Mouse (Mus musculus) kidney, embryonic 15.5 days (tissue): ENCODE data around the gene Gm10300. TPM values are rescaled to one million over a fixed set of nuclear protein-coding genes. Genes with fewer than 3 reads are reported as not detected.

Source experiments
- ATAC-seq: fragments of 200-750 bp; cut with Nextera tagmentation; replicated peaks from 2 replicates; pipeline ENCODE4 v1.8.0; 2017; ENCODE audit warnings: moderate TSS enrichment; ENCODE audit not compliant: low FRiP score
- H3K27ac ChIP-seq: fragments of 300-500 bp; sonication (generic); 2 replicates; pipeline ENCODE4 v1.5.1; 2015; ENCODE audit warnings: mild to moderate bottlenecking, inconsistent platforms
- H3K27me3 ChIP-seq: fragments of 300-500 bp; sonication (generic); 2 replicates; pipeline ENCODE4 v1.6.1; 2015; ENCODE audit warnings: inconsistent platforms
- H3K36me3 ChIP-seq: fragments of 300-500 bp; sonication (generic); 2 replicates; pipeline ENCODE4 v1.6.1; 2015; ENCODE audit warnings: inconsistent platforms
- H3K4me1 ChIP-seq: fragments of 300-500 bp; sonication (generic); 2 replicates; pipeline ENCODE4 v1.6.1; 2015; ENCODE audit warnings: inconsistent platforms
- H3K4me2 ChIP-seq: fragments of 300-500 bp; sonication (generic); 2 replicates; pipeline ENCODE4 v1.6.1; 2015; ENCODE audit warnings: moderate library complexity, mild to moderate bottlenecking, inconsistent platforms
- H3K4me3 ChIP-seq: fragments of 300-500 bp; sonication (generic); replicated peaks from 2 replicates; pipeline ENCODE4 v1.5.1; 2015; ENCODE audit warnings: mild to moderate bottlenecking, inconsistent platforms
- H3K9ac ChIP-seq: fragments of 300-500 bp; sonication (generic); 2 replicates; pipeline ENCODE4 v1.6.1; 2015; ENCODE audit warnings: mild to moderate bottlenecking, inconsistent platforms
- H3K9me3 ChIP-seq: fragments of 300-500 bp; sonication (generic); replicated peaks from 2 replicates; pipeline ENCODE4 v1.6.1; 2016; ENCODE audit warnings: inconsistent platforms
- WGBS: fragments of 180-500 bp; shearing (Covaris S2); methylation state at CpG from one replicate; pipeline ENCODE4 v1.1.7; 2015; ENCODE audit warnings: mixed read lengths; 5-methylcytosine and 5-hydroxymethylcytosine counted together
- polyA plus RNA-seq: library from polyadenylated mRNA; unstranded; fragments of >200 nt; fragmentation: Nextera tagmentation; extraction: Ambion mirVana; gene quantifications from 2 replicates; pipeline ENCODE4 v1.2.1, GENCODE M21; 2015

Gm10300 gene
- polyA plus RNA-seq, 1 experiment from 2014 or later: 0.09 TPM

GRCm38 (mm10) chr4:132074933-132075769 lies 654 bp downstream of the Gm10300 start, which contains the start of gene Epb41:
Gene Epb41, minus strand, starts transcription at chr4:132075321.
- H3K9me3 ChIP-seq: no peaks in the 10 kb centered on the region
- ATAC-seq: peak; percentile 95
- H3K9ac ChIP-seq: peak within 1 kb of the TSS; percentile 74
- peak within 1 kb of the TSS; percentile 73 for H3K27ac ChIP-seq
- H3K27me3 ChIP-seq: 0 out of 2 replicates have a peak, but pooled peaks cover 8% of the 10 kb centered on the region
- H3K4me2 ChIP-seq: peak within 1 kb of the TSS; percentile 97
- no peaks in the 10 kb centered on the region for H3K36me3 ChIP-seq
- H3K4me3 ChIP-seq: peak within 1 kb of the TSS; percentile 64
- H3K4me1 ChIP-seq: peaks cover 59% of the 10 kb centered on the region
- WGBS: 2% methylated on average over 47 of the region's 47 CpGs

GRCm38 (mm10) chr4:132075796-132076195 lies 1.3 kb downstream of the Gm10300 start:
- H3K4me3 ChIP-seq: peak overlapping the region; percentile 64

DNA sequence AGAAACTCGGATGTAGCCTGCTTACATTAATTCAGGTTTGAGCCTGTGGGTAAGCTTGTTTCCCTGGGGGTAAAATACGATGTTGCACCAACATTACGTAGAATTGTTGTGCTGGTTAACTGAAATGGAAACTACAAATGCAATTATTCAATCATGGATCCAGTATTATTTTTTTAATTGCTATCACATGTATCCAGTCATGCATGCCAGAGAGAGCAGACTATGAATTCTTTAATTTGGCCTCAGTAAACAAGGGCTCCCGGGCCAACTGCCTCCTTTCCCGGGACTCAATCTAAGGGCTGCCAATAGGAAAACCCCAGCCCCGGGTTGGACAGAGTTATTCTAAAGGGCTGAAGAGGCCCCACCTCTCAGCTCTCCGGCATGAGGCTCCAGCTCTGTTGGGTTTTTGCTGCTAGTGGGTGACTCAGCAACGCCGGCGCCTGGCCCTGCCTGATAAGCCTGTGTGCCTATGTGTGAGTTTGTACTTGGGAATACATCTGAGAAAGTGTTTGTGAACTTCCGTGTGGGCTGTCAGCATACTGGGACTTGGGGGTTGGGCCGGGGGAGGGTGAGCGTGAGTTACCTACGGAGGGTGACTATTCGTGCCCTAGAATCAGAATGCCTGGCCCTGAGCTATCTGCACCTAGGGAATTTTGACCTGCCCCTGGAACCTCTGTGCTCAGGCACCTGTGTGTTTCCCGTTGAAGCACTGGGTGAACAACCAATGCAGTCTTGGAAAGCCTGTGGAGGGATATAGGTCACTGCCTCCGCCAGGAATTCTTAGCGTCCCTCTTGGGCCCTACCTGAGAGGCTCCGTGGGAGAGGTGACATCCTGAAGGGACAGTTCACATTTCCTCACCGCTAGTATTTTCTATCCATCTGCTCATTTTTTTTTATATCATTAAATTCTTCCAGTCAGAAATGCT lies 2.2 kb downstream of the Gm10300 start:
- peak; percentile 26; the same call in 1 of the 2 replicates for ATAC-seq
- Histone ChIP-seq H3K4me3 (no peak overlapping the region), H3K9ac (no peak overlapping the region)

More at GRCm38 (mm10) chr4:132075796-132076195, 1.3 kb downstream of the Gm10300 start:
- Histone ChIP-seq H3K4me2 (peak overlapping the region; percentile 97), H3K27me3 (0 out of 2 replicates have a peak, but pooled peaks cover 7% of the 10 kb centered on the region), H3K27ac (peak overlapping the region; percentile 73), H3K36me3 (no peaks in the 10 kb centered on the region), H3K4me1 (peaks cover 55% of the 10 kb centered on the region), H3K9ac (no peak overlapping the region), H3K9me3 (no peaks in the 10 kb centered on the region)
- no peak for ATAC-seq
- WGBS: 31% methylated on average over 1 of the region's 1 CpGs

GRCm38 (mm10) chr4:132077445-132077844 lies 2.9 kb downstream of the Gm10300 start:
- WGBS: 76% methylated on average over 7 of the region's 7 CpGs
- Histone ChIP-seq H3K27ac (no peak overlapping the region), H3K9ac (no peak overlapping the region), H3K4me3 (no peak overlapping the region), H3K4me2 (no peak overlapping the region), H3K27me3 (0 out of 2 replicates have a peak, but pooled peaks cover 5% of the 10 kb centered on the region), H3K4me1 (peaks cover 54% of the 10 kb centered on the region), H3K36me3 (no peaks in the 10 kb centered on the region), H3K9me3 (no peaks in the 10 kb centered on the region)
- no peak; the same call in 1 of the 2 replicates for ATAC-seq

More for the DNA sequence above, 2.2 kb downstream of the Gm10300 start:
- peak overlapping the region; percentile 73 for H3K27ac ChIP-seq
- H3K4me1 ChIP-seq: peaks cover 54% of the 10 kb centered on the region
- no peaks in the 10 kb centered on the region for H3K9me3 ChIP-seq
- H3K27me3 ChIP-seq: 0 out of 2 replicates have a peak, but pooled peaks cover 6% of the 10 kb centered on the region
- peak overlapping the region; percentile 10 for H3K4me2 ChIP-seq
- H3K36me3 ChIP-seq: no peaks in the 10 kb centered on the region
- WGBS: 27% methylated on average over 20 of the region's 20 CpGs

DNA sequence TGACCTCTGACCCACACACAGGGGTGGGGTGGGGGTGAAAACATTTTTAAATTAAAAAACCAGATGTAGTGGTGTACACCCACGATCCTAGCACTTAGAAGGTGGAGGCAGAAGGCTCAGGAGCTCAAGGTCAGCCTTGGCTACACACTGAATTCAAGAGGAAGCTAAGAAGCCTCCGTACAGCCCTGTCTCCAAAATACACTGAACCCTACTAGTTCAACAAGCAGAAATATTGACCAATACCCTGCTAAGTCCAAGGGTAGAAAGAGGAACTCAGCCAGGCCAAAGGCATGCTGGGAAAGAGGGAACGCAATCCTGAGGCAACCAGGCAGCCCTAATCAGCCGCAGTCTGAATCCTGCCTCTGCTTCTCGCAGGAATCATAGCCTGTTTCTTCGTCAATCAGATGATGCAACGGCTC lies 3.8 kb downstream of the Gm10300 start:
- Histone ChIP-seq H3K27ac (0 out of 2 replicates have a peak overlapping the region, but pooled peaks have one; percentile 10), H3K4me3 (no peak overlapping the region), H3K4me2 (no peak overlapping the region), H3K9ac (no peak overlapping the region), H3K36me3 (no peaks in the 10 kb centered on the region), H3K4me1 (peaks cover 45% of the 10 kb centered on the region), H3K9me3 (no peaks in the 10 kb centered on the region), H3K27me3 (no peaks in the 10 kb centered on the region)
- no peak for ATAC-seq
- 68% methylated on average over 7 of the region's 7 CpGs for WGBS

- H3K9me3 ChIP-seq: no peaks in the 10 kb centered on the region
- no peak overlapping the region for H3K9ac ChIP-seq
- peaks cover 34% of the 10 kb centered on the region for H3K4me1 ChIP-seq
- no peak overlapping the region for H3K4me3 ChIP-seq
- 14% methylated on average over 19 of the region's 19 CpGs for WGBS
- H3K4me2 ChIP-seq: peak overlapping the region; percentile 38
- H3K36me3 ChIP-seq: no peaks in the 10 kb centered on the region
- no peak for ATAC-seq
- H3K27ac ChIP-seq: no peak overlapping the region
- H3K27me3 ChIP-seq: no peaks in the 10 kb centered on the region
Observed at GRCm38 (mm10) chr4:132079555-132080275, 5.2 kb downstream of the Gm10300 start.

GRCm38 (mm10) chr4:132080492-132080983 lies 6.0 kb downstream of the Gm10300 start:
- Histone ChIP-seq H3K4me2 (no peak overlapping the region), H3K9ac (no peak overlapping the region), H3K4me1 (peaks cover 28% of the 10 kb centered on the region), H3K27me3 (no peaks in the 10 kb centered on the region), H3K4me3 (no peak overlapping the region), H3K9me3 (no peaks in the 10 kb centered on the region), H3K27ac (no peak overlapping the region), H3K36me3 (no peaks in the 10 kb centered on the region)
- no peak for ATAC-seq
- 52% methylated on average over 4 of the region's 4 CpGs for WGBS

- WGBS: 85% methylated on average over 7 of the region's 7 CpGs
Observed at GRCm38 (mm10) chr4:132085114-132085513, 10.6 kb downstream of the Gm10300 start.

GRCm38 (mm10) chr4:132088921-132089320 lies 14.4 kb downstream of the Gm10300 start:
- no peaks in the 10 kb centered on the region for H3K27me3 ChIP-seq
- WGBS: 17% methylated on average over 7 of the region's 7 CpGs
- H3K4me3 ChIP-seq: no peak overlapping the region
- no peak overlapping the region for H3K4me2 ChIP-seq
- H3K36me3 ChIP-seq: no peaks in the 10 kb centered on the region
- no peak for ATAC-seq
- H3K4me1 ChIP-seq: no peaks in the 10 kb centered on the region
- no peak overlapping the region for H3K9ac ChIP-seq
- H3K27ac ChIP-seq: no peak overlapping the region
- H3K9me3 ChIP-seq: no peaks in the 10 kb centered on the region

More at GRCm38 (mm10) chr4:132085114-132085513, 10.6 kb downstream of the Gm10300 start:
- H3K27me3 ChIP-seq: no peaks in the 10 kb centered on the region
- no peak overlapping the region for H3K9ac ChIP-seq
- ATAC-seq: no peak
- no peak overlapping the region for H3K4me2 ChIP-seq
- no peaks in the 10 kb centered on the region for H3K9me3 ChIP-seq
- H3K4me3 ChIP-seq: no peak overlapping the region
- H3K36me3 ChIP-seq: no peaks in the 10 kb centered on the region
- H3K4me1 ChIP-seq: no peaks in the 10 kb centered on the region
- H3K27ac ChIP-seq: no peak overlapping the region

DNA sequence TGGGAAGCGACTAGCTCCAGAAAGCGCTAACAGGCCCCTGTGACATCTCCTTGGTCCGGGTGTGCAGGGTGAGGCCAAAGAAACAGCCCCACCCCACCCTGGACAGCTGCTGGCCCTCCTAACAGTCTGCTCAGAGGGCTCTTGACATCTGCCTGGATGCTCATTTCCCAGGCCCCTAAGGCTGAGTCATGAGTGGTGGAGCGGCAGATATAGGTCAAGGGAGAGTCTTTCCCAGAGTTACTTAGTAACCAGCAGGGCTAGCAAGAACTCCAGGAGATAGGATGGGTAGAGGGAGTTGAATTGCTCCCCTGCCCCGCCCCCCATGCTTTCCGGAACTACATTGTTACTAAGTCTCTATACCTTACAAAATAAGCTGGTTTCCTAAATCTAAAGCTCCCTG lies 18.6 kb downstream of the Gm10300 start:
- no peak overlapping the region for H3K27ac ChIP-seq
- H3K4me2 ChIP-seq: no peak overlapping the region
- no peaks in the 10 kb centered on the region for H3K9me3 ChIP-seq
- no peaks in the 10 kb centered on the region for H3K4me1 ChIP-seq
- no peaks in the 10 kb centered on the region for H3K36me3 ChIP-seq
- H3K27me3 ChIP-seq: no peaks in the 10 kb centered on the region
- no peak overlapping the region for H3K9ac ChIP-seq
- H3K4me3 ChIP-seq: no peak overlapping the region
- peak; percentile 52; the same call in 1 of the 2 replicates for ATAC-seq
- 70% methylated on average over 6 of the region's 6 CpGs for WGBS

GRCm38 (mm10) chr4:132093928-132094327 lies 19.4 kb downstream of the Gm10300 start:
- Histone ChIP-seq H3K36me3 (no peaks in the 10 kb centered on the region), H3K4me2 (no peak overlapping the region), H3K9me3 (no peaks in the 10 kb centered on the region), H3K9ac (no peak overlapping the region), H3K4me3 (no peak overlapping the region), H3K27me3 (no peaks in the 10 kb centered on the region), H3K27ac (no peak overlapping the region), H3K4me1 (no peaks in the 10 kb centered on the region)
- ATAC-seq: no peak
- 81% methylated on average over 5 of the region's 5 CpGs for WGBS
